Mouse (Mus musculus) spleen, adult 2 months (tissue): ENCODE measurements around the gene Tnrc6b. TPM values are rescaled to one million over a fixed set of nuclear protein-coding genes. Genes with fewer than 3 reads are reported as not detected.

Experiments used
- DNase-seq, 2 experiments: peaks; one replicate each; pipeline versions ENCODE4 v3.0.0 to v3.0.0-alpha.2; 2012 to 2021; ENCODE audit warnings: low spot score in 2 of 2, low read depth in 1 of 2
- H3K27ac ChIP-seq: fragments of 200-500 bp; 2 replicates; pipeline ENCODE4 v1.5.1; 2012; ENCODE audit warnings: low read length, inconsistent platforms; ENCODE audit not compliant: insufficient read depth
- H3K27me3 ChIP-seq: fragments of 200-500 bp; 2 replicates; pipeline ENCODE4 v1.6.1; 2012; ENCODE audit warnings: mild to moderate bottlenecking, moderate library complexity, low read length, inconsistent platforms; ENCODE audit not compliant: control insufficient read depth, insufficient read depth
- H3K36me3 ChIP-seq: fragments of 200-500 bp; 2 replicates; pipeline ENCODE4 v1.6.1; 2012; ENCODE audit warnings: mild to moderate bottlenecking, low read length, inconsistent platforms; ENCODE audit not compliant: control insufficient read depth, insufficient read depth
- H3K4me1 ChIP-seq: fragments of 200-500 bp; 2 replicates; pipeline ENCODE4 v1.6.1; 2011; ENCODE audit warnings: inconsistent platforms; ENCODE audit not compliant: control insufficient read depth, insufficient read depth, insufficient read length
- H3K4me3 ChIP-seq: fragments of 200-500 bp; 2 replicates; pipeline ENCODE4 v1.5.1; 2011; ENCODE audit warnings: mild to moderate bottlenecking, inconsistent platforms; ENCODE audit not compliant: insufficient read depth, insufficient read length; ENCODE audit errors: extremely low read depth
- CTCF ChIP-seq: fragments of 200-500 bp; IDR thresholded peaks from 2 replicates; pipeline ENCODE4 v1.5.1; 2011; ENCODE audit warnings: mild to moderate bottlenecking, inconsistent platforms; ENCODE audit not compliant: insufficient read depth, insufficient read length, insufficient replicate concordance; ENCODE audit errors: extremely low read depth
- POLR2A ChIP-seq: fragments of 200-500 bp; IDR thresholded peaks from 2 replicates; pipeline ENCODE4 v1.6.1; 2011; ENCODE audit warnings: low read depth, low read length, inconsistent platforms
- WGBS: fragments of 180-500 bp; shearing (Covaris S2); methylation state at CpG from one replicate; pipeline ENCODE4 v1.1.7; 2018; 5-methylcytosine and 5-hydroxymethylcytosine counted together
- polyA plus RNA-seq: library from polyadenylated mRNA; depleted of rRNA; stranded (reverse); fragments of >200 nt; gene quantifications from 2 replicates; pipeline ENCODE4 v1.2.3, GENCODE M21; 2012; rRNA removed

The Tnrc6b gene
- polyA plus RNA-seq, 1 experiment = 22.3 TPM

- Histone ChIP-seq H3K4me1 (no peaks in the 10 kb centered on the region; the same call in 1 of the 2 replicates), H3K27me3 (no peaks in the 10 kb centered on the region), H3K36me3 (no peaks in the 10 kb centered on the region), H3K4me3 (peak within 1 kb of the TSS; percentile 84), H3K27ac (0 out of 2 replicates have a peak within 1 kb of the TSS, but pooled peaks have one; percentile 20)
- WGBS = under 1% methylated on average over 58 of the region's 67 CpGs
- peak; percentile 51 to 84 for DNase-seq
- no peak for TF ChIP-seq POLR2A
- TF ChIP-seq CTCF = no peak
These were observed 266.7 kb downstream of the Tnrc6b start, which contains the start of gene Sgsm3 for GRCm38 (mm10) chr15:80977620-80978334. TSS of gene Sgsm3 (plus strand) at chr15:80977765.

DNA sequence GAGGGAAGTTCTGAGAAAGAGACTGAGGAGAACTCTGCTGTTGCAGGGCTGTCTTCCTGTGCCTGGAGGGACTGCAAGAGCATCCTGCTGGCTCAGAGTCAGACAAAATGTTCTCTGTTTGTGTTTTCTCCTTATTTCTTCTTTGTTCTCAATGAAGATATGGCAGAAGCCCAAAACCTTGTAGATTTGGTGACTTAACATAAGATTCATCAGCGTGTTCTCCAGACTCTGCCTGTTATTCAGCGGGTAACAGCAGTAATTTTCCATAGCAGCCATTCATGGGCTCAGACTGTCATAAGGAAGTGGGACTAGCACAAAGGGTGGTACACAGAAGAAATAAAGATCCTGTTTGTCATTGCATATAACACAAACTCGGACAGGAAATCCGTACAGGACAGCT, 268.5 kb downstream of the Tnrc6b start:
- no peak for DNase-seq
- H3K27ac ChIP-seq = no peak overlapping the region
- 84% methylated on average over 4 of the region's 4 CpGs for WGBS
- no peaks in the 10 kb centered on the region for H3K36me3 ChIP-seq
- no peaks in the 10 kb centered on the region; the same call in 1 of the 2 replicates for H3K4me1 ChIP-seq
- TF ChIP-seq CTCF (no peak), POLR2A (no peak)
- H3K4me3 ChIP-seq = no peak overlapping the region
- H3K27me3 ChIP-seq = no peaks in the 10 kb centered on the region

DNA sequence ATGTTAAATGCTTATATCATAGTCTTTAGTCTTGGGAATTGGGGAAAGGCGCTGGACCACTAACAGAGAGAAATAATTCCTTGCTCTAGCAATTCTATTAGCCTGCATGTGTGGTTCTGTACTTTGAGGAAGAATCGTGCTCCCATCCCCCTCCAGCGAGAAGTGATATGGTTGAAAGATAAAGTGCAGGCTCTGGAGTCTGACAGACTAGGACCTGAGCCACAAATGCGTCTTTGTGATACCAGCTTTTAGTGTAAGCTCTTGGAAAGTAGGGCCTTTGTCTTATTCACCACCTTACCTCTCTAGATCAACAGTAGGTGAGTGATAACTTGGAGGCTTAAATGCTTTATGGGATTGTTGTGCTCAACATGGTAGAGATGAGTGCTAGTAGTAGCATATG, 270.1 kb downstream of the Tnrc6b start:
- 80% methylated on average over 4 of the region's 4 CpGs for WGBS
- Histone ChIP-seq H3K4me1 (no peaks in the 10 kb centered on the region; the same call in 1 of the 2 replicates), H3K27ac (no peak overlapping the region), H3K4me3 (no peak overlapping the region), H3K36me3 (no peaks in the 10 kb centered on the region), H3K27me3 (no peaks in the 10 kb centered on the region)
- no peak for TF ChIP-seq POLR2A
- no peak for TF ChIP-seq CTCF
- no peak for DNase-seq

DNA sequence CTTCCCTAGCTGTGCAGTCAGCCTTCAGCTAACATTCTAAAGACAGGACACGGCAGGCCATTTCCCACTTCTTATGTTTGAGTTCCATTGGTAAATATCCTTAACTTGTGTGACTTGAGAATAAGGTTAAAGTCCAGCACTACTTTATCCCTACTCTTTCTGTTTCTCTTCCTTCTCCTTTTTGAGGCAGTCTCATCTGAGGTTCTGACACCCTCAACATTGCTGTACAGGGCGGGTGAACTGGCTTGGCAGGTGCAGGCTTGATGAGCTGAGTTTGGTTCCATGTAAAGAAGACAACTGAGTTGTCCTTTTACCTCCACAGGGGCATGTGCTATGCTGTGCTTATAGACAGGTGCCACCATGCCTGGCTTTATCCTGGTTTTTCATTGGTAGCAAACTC, 272.2 kb downstream of the Tnrc6b start:
- WGBS = 83% methylated on average over 2 of the region's 2 CpGs
- no peak overlapping the region for H3K27ac ChIP-seq
- no peak overlapping the region for H3K4me3 ChIP-seq
- H3K36me3 ChIP-seq = no peaks in the 10 kb centered on the region
- H3K27me3 ChIP-seq = no peaks in the 10 kb centered on the region
- no peaks in the 10 kb centered on the region for H3K4me1 ChIP-seq
- TF ChIP-seq CTCF (no peak), POLR2A (no peak)
- no peak for DNase-seq

GRCm38 (mm10) chr15:80988331-80988730, 277.2 kb downstream of the Tnrc6b start:
- H3K27ac ChIP-seq = no peak overlapping the region
- DNase-seq = no peak
- no peaks in the 10 kb centered on the region for H3K27me3 ChIP-seq
- H3K36me3 ChIP-seq = no peaks in the 10 kb centered on the region
- no peak for TF ChIP-seq CTCF
- no peak for TF ChIP-seq POLR2A
- 67% methylated on average over 1 of the region's 1 CpGs for WGBS
- no peak overlapping the region for H3K4me3 ChIP-seq
- no peaks in the 10 kb centered on the region for H3K4me1 ChIP-seq

DNA sequence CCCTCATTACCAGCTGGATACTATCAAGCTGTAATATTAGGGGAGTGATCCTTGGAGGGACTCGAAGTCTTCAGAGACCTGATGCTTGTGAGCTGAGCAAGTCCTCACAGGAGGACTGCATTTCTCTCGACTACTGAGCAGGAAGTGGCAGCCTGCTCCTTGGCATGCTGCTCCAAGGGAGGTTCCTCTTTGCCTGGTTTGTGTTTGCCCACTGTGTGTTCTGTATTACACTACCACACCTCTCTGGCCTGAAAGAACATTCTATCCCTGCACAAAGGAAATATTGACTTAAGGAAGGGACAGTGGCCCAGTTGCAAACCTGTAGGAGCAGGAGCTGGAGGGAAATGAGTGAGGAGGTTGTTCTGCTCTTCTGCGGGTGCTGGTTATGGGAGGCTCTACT, 278.6 kb downstream of the Tnrc6b start:
- DNase-seq = no peak

More for the DNA sequence above, 278.6 kb downstream of the Tnrc6b start:
- WGBS = 34% methylated on average over 3 of the region's 3 CpGs
- Histone ChIP-seq H3K4me1 (no peaks in the 10 kb centered on the region), H3K27me3 (no peaks in the 10 kb centered on the region), H3K36me3 (no peaks in the 10 kb centered on the region), H3K27ac (no peak overlapping the region), H3K4me3 (no peak overlapping the region)
- TF ChIP-seq CTCF (no peak), POLR2A (no peak)

Other genes with a start within 250 kb of the Tnrc6b start
- 0.05 TPM in 2 replicates for gene Enthd1, start 146.2 kb upstream of the Tnrc6b start, polyA plus RNA-seq
- 54.4 and 58.2 TPM in 2 replicates for gene Grap2, start 138.7 kb upstream of the Tnrc6b start, polyA plus RNA-seq
- 1.1 and 1.3 TPM in 2 replicates for gene Fam83f, start 39.5 kb upstream of the Tnrc6b start, polyA plus RNA-seq
- gene Adsl, start 237.2 kb downstream of the Tnrc6b start, polyA plus RNA-seq = 43.1 and 46.0 TPM in 2 replicates